Mouse (Mus musculus): Measurements from ENCODE around the gene Gm10273. TPM values are rescaled to one million over a fixed set of nuclear protein-coding genes. Genes with fewer than 3 reads are reported as not detected.
"Not testable (repeated sequence)": the region's sequence is repeated elsewhere in the genome, so short reads cannot be mapped to it uniquely, and the experiment has no call there.

Gm10273 gene
- total RNA-seq, 1 experiment from 2014 or later: 34.6 TPM

DNA sequence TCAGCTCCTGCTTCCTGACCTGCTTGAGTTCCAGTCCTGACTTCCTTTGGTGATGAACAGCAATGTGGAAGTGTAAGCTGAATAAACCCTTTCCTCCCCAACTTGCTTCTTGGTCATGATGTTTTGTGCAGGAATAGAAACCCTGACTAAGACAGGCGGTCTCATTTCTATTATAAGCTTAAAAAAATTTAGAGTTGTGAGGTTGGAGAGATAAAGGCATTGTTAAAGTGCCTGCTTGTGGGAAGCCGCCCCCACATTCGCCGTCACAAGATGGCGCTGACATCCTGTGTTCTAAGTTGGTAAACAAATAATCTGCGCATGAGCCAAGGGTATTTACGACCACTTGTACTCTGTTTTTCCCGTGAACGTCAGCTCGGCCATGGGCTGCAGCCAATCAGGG is 13.9 kb upstream of the Gm10273 start:
- ATAC-seq (replicated peaks in 1 of 2; ENCODE audit: insufficient read depth in 1 of 2, low FRiP score in 2 of 2, low TSS enrichment in 1 of 2, low read depth in 1 of 2, poor library complexity in 2 of 2, severe bottlenecking in 2 of 2): not testable (repeated sequence)

GRCm38 (mm10) chr10:59386951-59387350 is 8.5 kb upstream of the Gm10273 start:
- no peak for ATAC-seq (replicated peaks in 1 of 2; ENCODE audit: insufficient read depth in 1 of 2, low FRiP score in 2 of 2, low TSS enrichment in 1 of 2, low read depth in 1 of 2, poor library complexity in 2 of 2, severe bottlenecking in 2 of 2)

GRCm38 (mm10) chr10:59389652-59390051 is 5.8 kb upstream of the Gm10273 start:
- ATAC-seq (replicated peaks in 1 of 2; ENCODE audit: insufficient read depth in 1 of 2, low FRiP score in 2 of 2, low TSS enrichment in 1 of 2, low read depth in 1 of 2, poor library complexity in 2 of 2, severe bottlenecking in 2 of 2): no peak

DNA sequence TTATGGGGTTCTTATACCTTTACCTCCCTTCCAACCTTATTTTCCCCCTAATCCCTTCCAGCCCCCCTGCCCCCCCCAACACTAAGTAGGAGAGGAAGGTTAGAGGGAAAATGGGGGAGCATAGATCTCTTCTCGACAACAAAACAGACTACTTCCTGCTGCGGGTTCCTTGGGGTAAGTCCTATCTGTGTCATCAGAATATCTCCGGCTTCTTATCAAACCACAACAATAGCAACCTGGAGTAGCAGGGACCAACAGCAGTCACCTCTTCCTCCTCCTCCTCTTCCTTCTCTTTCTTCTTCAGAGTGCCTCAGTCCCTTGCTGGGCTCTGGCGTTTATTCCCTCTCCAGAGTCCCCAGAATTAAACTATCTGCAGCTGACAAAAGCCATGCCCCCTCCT is 3.5 kb upstream of the Gm10273 start:
- no peak for ATAC-seq (replicated peaks in 1 of 2; ENCODE audit: insufficient read depth in 1 of 2, low FRiP score in 2 of 2, low TSS enrichment in 1 of 2, low read depth in 1 of 2, poor library complexity in 2 of 2, severe bottlenecking in 2 of 2)

GRCm38 (mm10) chr10:59402899-59403792 is 7.7 kb downstream of the Gm10273 start, which contains the start of gene Pla2g12b:
TSS of gene Pla2g12b (plus strand) at chr10:59403660.
- ATAC-seq (replicated peaks in 1 of 2; ENCODE audit: insufficient read depth in 1 of 2, low FRiP score in 2 of 2, low TSS enrichment in 1 of 2, low read depth in 1 of 2, poor library complexity in 2 of 2, severe bottlenecking in 2 of 2): no peak; a peak in 1 of 4 replicates

DNA sequence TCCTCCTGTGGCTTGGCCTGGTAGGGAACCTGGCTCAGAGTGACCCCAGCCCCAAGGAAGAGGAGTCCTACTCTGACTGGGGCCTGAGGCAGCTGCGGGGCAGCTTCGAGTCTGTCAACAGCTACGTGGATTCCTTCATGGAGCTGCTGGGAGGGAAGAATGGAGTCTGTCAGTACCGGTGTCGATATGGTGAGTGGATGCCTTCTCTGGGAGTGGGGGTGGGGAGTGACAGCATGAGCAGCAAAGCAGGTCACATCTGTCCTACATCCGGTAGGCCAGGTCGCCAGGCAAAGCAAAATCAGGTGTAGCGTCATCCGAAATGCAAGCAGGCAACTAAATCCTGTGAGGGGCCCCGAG is 8.3 kb downstream of the Gm10273 start:
- ATAC-seq (replicated peaks in 1 of 2; ENCODE audit: insufficient read depth in 1 of 2, low FRiP score in 2 of 2, low TSS enrichment in 1 of 2, low read depth in 1 of 2, poor library complexity in 2 of 2, severe bottlenecking in 2 of 2): no peak

GRCm38 (mm10) chr10:59408499-59408898 is 13.1 kb downstream of the Gm10273 start:
- ATAC-seq (replicated peaks in 1 of 2; ENCODE audit: insufficient read depth in 1 of 2, low FRiP score in 2 of 2, low TSS enrichment in 1 of 2, low read depth in 1 of 2, poor library complexity in 2 of 2, severe bottlenecking in 2 of 2): no peak

DNA sequence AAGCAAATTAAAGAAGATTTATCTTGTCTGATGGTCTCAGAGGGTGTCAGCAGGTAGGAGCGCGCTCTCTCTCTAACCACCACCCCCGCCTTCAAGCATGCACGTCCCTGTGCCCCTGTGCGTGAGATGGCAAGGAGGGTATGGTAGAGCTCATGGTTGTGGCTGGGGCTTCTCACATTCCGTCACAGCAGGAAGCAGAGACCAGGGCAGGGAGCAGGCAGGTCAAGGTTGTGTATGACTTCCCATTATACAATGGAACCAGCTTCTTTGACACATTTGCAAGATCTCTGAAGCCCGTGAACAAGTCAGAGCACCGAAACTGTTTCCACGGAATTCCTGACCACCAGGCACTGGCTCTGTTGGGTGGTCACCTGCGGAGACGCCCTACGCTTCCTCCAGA is 14.8 kb downstream of the Gm10273 start:
- ATAC-seq (replicated peaks in 1 of 2; ENCODE audit: insufficient read depth in 1 of 2, low FRiP score in 2 of 2, low TSS enrichment in 1 of 2, low read depth in 1 of 2, poor library complexity in 2 of 2, severe bottlenecking in 2 of 2): no peak

GRCm38 (mm10) chr10:59413711-59414110 is 18.3 kb downstream of the Gm10273 start:
- ATAC-seq (replicated peaks in 1 of 2; ENCODE audit: insufficient read depth in 1 of 2, low FRiP score in 2 of 2, low TSS enrichment in 1 of 2, low read depth in 1 of 2, poor library complexity in 2 of 2, severe bottlenecking in 2 of 2): no peak

GRCm38 (mm10) chr10:59416623-59417022 is 21.2 kb downstream of the Gm10273 start:
- no peak for ATAC-seq (replicated peaks in 1 of 2; ENCODE audit: insufficient read depth in 1 of 2, low FRiP score in 2 of 2, low TSS enrichment in 1 of 2, low read depth in 1 of 2, poor library complexity in 2 of 2, severe bottlenecking in 2 of 2)

- no peak for ATAC-seq (replicated peaks in 1 of 2; ENCODE audit: insufficient read depth in 1 of 2, low FRiP score in 2 of 2, low TSS enrichment in 1 of 2, low read depth in 1 of 2, poor library complexity in 2 of 2, severe bottlenecking in 2 of 2)
Observed at GRCm38 (mm10) chr10:59419516-59419915, 24.1 kb downstream of the Gm10273 start.

- ATAC-seq (replicated peaks in 1 of 2; ENCODE audit: insufficient read depth in 1 of 2, low FRiP score in 2 of 2, low TSS enrichment in 1 of 2, low read depth in 1 of 2, poor library complexity in 2 of 2, severe bottlenecking in 2 of 2): no peak
Observed at GRCm38 (mm10) chr10:59424453-59424852, 29.0 kb downstream of the Gm10273 start.

DNA sequence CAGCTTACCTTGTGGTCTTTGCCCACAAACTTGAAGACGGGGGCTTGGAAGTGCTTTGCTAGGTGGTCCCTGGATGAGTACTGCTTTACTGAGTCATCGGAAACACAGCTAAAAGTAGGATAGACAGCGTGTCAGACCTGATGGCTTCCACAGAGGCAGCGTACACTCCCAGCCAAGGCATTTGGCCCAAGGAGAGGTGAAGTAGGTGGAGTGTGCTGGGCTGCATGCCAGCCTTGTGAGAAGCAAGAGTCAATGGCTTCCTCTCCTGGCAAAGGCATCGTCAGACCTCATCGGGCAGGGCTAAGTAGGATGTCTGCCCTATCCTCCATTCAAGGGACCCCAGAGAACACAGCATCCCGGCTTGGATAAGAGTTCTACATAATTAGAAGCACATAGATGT is 29.9 kb downstream of the Gm10273 start:
- ATAC-seq (replicated peaks in 1 of 2; ENCODE audit: insufficient read depth in 1 of 2, low FRiP score in 2 of 2, low TSS enrichment in 1 of 2, low read depth in 1 of 2, poor library complexity in 2 of 2, severe bottlenecking in 2 of 2): peak; percentile 61 to 67; a peak in 2 of 4 replicates

DNA sequence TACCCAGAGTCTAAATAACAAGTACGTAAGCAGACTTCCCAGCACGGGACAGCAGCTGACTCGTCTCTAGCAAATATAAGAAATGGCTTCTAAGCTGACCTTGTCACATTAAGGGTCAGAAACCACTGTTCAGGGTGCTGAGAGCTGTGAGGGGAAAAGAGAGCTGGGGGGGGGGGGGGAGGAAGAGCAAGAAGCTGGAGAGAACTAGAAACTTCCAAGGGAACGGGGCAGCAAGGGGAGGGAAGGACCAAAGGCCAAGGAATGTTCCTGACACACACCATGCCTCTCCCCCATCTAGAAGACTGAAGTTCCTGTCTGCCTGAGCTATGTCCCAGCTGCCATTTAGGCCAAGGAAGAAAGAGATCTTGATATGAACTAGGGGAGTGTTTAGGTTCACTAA is 30.9 kb downstream of the Gm10273 start:
- no peak for ATAC-seq (replicated peaks in 1 of 2; ENCODE audit: insufficient read depth in 1 of 2, low FRiP score in 2 of 2, low TSS enrichment in 1 of 2, low read depth in 1 of 2, poor library complexity in 2 of 2, severe bottlenecking in 2 of 2)

GRCm38 (mm10) chr10:59429448-59430135 is 34.2 kb downstream of the Gm10273 start:
- ATAC-seq (replicated peaks in 1 of 2; ENCODE audit: insufficient read depth in 1 of 2, low FRiP score in 2 of 2, low TSS enrichment in 1 of 2, low read depth in 1 of 2, poor library complexity in 2 of 2, severe bottlenecking in 2 of 2): no peak

DNA sequence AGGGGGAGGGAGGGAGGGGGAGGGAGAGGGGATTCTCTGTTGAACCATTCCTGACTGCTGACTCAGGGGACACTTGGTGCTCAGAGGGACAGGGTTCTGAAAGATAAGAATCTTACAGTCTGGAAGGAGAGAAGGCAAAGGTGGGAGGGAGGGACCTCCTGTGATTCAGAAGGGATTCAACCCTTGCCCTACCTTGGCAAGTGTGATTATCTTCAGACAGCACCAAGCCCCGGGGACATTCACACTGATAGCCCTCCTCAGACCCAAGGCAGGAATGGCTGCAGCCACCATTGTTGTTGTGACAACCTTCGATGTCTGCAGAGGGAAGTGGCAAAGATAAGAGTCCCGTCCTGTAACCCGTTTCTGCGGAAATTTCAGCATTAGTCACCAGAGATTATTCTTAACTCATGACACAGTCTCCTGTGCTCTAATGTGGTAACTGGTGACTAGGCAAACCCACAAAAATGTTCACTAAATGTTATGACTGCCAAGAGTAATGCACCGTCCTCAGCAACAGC is 35.3 kb downstream of the Gm10273 start:
- ATAC-seq (replicated peaks in 1 of 2; ENCODE audit: insufficient read depth in 1 of 2, low FRiP score in 2 of 2, low TSS enrichment in 1 of 2, low read depth in 1 of 2, poor library complexity in 2 of 2, severe bottlenecking in 2 of 2): peak; percentile 83 to 84

GRCm38 (mm10) chr10:59435746-59436145 is 40.3 kb downstream of the Gm10273 start:
- ATAC-seq (replicated peaks in 1 of 2; ENCODE audit: insufficient read depth in 1 of 2, low FRiP score in 2 of 2, low TSS enrichment in 1 of 2, low read depth in 1 of 2, poor library complexity in 2 of 2, severe bottlenecking in 2 of 2): no peak

DNA sequence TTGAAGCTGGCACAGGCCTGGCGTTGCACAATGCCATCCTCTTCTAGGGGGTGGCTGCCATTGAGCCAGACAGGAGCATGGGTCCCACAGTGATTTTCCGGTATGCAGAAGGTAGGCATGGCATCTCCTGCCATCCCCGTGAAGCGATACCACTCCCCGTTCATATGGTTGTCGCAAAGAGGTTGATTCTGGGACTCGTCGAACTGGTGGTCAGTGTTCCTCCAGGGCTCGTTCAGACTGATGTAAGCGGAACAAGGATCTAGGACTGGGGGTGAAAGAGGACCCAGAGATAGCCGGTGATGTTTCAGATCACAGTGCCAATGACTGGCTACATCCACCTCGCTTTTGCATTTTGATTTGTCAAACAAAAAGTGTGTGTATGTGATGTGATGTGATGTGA is 43.2 kb downstream of the Gm10273 start:
- no peak for ATAC-seq (replicated peaks in 1 of 2; ENCODE audit: insufficient read depth in 1 of 2, low FRiP score in 2 of 2, low TSS enrichment in 1 of 2, low read depth in 1 of 2, poor library complexity in 2 of 2, severe bottlenecking in 2 of 2)
